8 mouse cellular contexts compared by ENCODE assay signal in genomic region chr13:63242401-63243192, GRCm38 (mm10).
DNase-seq lines count a peak whose midpoint lies in the region; ATAC-seq lines count a peak whose summit lies in the region.

No protein-coding gene starts in this region.

- 45% methylated on average over 10 of the region's 10 CpGs for WGBS in embryonic facial prominence, embryonic 13.5 days
- WGBS in intestine, embryonic 15.5 days, result 48% methylated on average over 10 of the region's 10 CpGs
- 73% methylated on average over 10 of the region's 10 CpGs for WGBS in macrophage (ENCODE audit: missing documents)

- H3K36me3 ChIP-seq in embryonic facial prominence, embryonic 13.5 days, result 0 out of 2 replicates have a peak, but pooled peaks cover 4% of the 10 kb centered on the region
- H3K36me3 ChIP-seq in intestine, embryonic 15.5 days, result peaks cover 5% of the 10 kb centered on the region; the same call in 1 of the 2 replicates
- H3K36me3 ChIP-seq in macrophage (ENCODE audit: inconsistent target), result no peaks in the 10 kb centered on the region

- peak overlapping the region; percentile 62 for H3K4me3 ChIP-seq in embryonic facial prominence, embryonic 13.5 days
- H3K4me3 ChIP-seq in intestine, embryonic 15.5 days (replicated peaks), result peak overlapping the region; percentile 64
- H3K4me3 ChIP-seq in macrophage (ENCODE audit: inconsistent target), result peak overlapping the region; percentile 96

- H3K4me1 ChIP-seq in embryonic facial prominence, embryonic 13.5 days, result peaks cover 71% of the 10 kb centered on the region
- H3K4me1 ChIP-seq in intestine, embryonic 15.5 days (replicated peaks), result peaks cover 28% of the 10 kb centered on the region

- H3K27me3 ChIP-seq in embryonic facial prominence, embryonic 13.5 days, result no peaks in the 10 kb centered on the region
- H3K27me3 ChIP-seq in intestine, embryonic 15.5 days (replicated peaks), result no peaks in the 10 kb centered on the region

- peaks cover 83% of the 10 kb centered on the region for H3K79me2 ChIP-seq in macrophage (ENCODE audit: inconsistent target)

- H3K9me3 ChIP-seq in embryonic facial prominence, embryonic 13.5 days, result no peaks in the 10 kb centered on the region
- no peaks in the 10 kb centered on the region for H3K9me3 ChIP-seq in intestine, embryonic 15.5 days

- peak overlapping the region; percentile 82 for H3K4me2 ChIP-seq in embryonic facial prominence, embryonic 13.5 days
- H3K4me2 ChIP-seq in intestine, embryonic 15.5 days (replicated peaks), result peak overlapping the region; percentile 83

- H3K27ac ChIP-seq in embryonic facial prominence, embryonic 13.5 days, result peak overlapping the region; percentile 95
- peak overlapping the region; percentile 62; the same call in 1 of the 2 replicates for H3K27ac ChIP-seq in intestine, embryonic 15.5 days
- peak overlapping the region; percentile 100 for H3K27ac ChIP-seq in macrophage

- peak; percentile 45 to 55 for DNase-seq in left cerebral cortex, adult 18-20 months (ENCODE audit: low spot score in 2 of 2)
- DNase-seq in left cerebral cortex, adult 8-10 months (ENCODE audit: low spot score in 2 of 2), result no peak
- DNase-seq in adipocyte (ENCODE audit: low spot score), result no peak
- no peak for DNase-seq in cerebellum, postnatal 25 days
- no peak for DNase-seq in right cerebral cortex, postnatal 14 days

- H3K9ac ChIP-seq in embryonic facial prominence, embryonic 13.5 days, result peak overlapping the region; percentile 84
- peak overlapping the region; percentile 40 for H3K9ac ChIP-seq in intestine, embryonic 15.5 days

- ATAC-seq in embryonic facial prominence, embryonic 13.5 days (ENCODE audit: insufficient number of reproducible peaks, insufficient read depth, low FRiP score, low TSS enrichment, low read depth), result no peak
- ATAC-seq in intestine, embryonic 15.5 days, result no peak

Comparison
In these comparisons a context has a peak if more than half of its experiments do, and no peak if none do; other contexts are left out.
1. DNase-seq: peak in left cerebral cortex, adult 18-20 months (2 of 2); none in left cerebral cortex, adult 8-10 months (0 of 2), adipocyte (single experiment), cerebellum, postnatal 25 days (0 of 2) and right cerebral cortex, postnatal 14 days (single experiment).
2. Peak in every context shown above with its lines, with median percentiles within 50 percentile points of each other: H3K27ac ChIP-seq and H3K4me3 ChIP-seq.